Mouse (Mus musculus) lung, embryonic 16.5 days (tissue): Measurements from ENCODE around the gene Csad. TPM values are rescaled to one million over a fixed set of nuclear protein-coding genes. Genes with fewer than 3 reads are reported as not detected.

Experiments
- ATAC-seq: fragments of 200-750 bp; cut with Nextera tagmentation; 2 replicates; pipeline ENCODE4 v1.8.0; 2017; ENCODE audit warnings: low read depth, mild to moderate bottlenecking, moderate library complexity
- H3K27ac ChIP-seq: fragments of 300-500 bp; sonication (generic); 2 replicates; pipeline ENCODE4 v1.5.1; 2014; ENCODE audit warnings: mild to moderate bottlenecking, control low read depth, low read length
- H3K27me3 ChIP-seq: fragments of 300-500 bp; sonication (generic); 2 replicates; pipeline ENCODE4 v1.6.1; 2014; ENCODE audit warnings: low read depth, low read length, mixed read lengths; ENCODE audit not compliant: control insufficient read depth, insufficient read depth
- H3K36me3 ChIP-seq: fragments of 300-500 bp; sonication (generic); 2 replicates; pipeline ENCODE4 v1.6.1; 2014; ENCODE audit warnings: low read length; ENCODE audit not compliant: control insufficient read depth, insufficient read depth
- H3K4me1 ChIP-seq: fragments of 300-500 bp; sonication (generic); replicated peaks from 2 replicates; pipeline ENCODE4 v1.6.1; 2014; ENCODE audit warnings: low read length, mixed read lengths; ENCODE audit not compliant: control insufficient read depth, insufficient read depth
- H3K4me2 ChIP-seq: fragments of 300-500 bp; sonication (generic); 2 replicates; pipeline ENCODE4 v1.6.1; 2014; ENCODE audit warnings: low read depth, low read length, control low read depth
- H3K4me3 ChIP-seq: fragments of 300-500 bp; sonication (generic); 2 replicates; pipeline ENCODE4 v1.5.1; 2014; ENCODE audit warnings: mild to moderate bottlenecking, low read length, control low read depth
- H3K9ac ChIP-seq: fragments of 300-500 bp; sonication (generic); 2 replicates; pipeline ENCODE4 v1.6.1; 2014; ENCODE audit warnings: low read length, control low read depth
- H3K9me3 ChIP-seq: fragments of 300-500 bp; sonication (generic); 2 replicates; pipeline ENCODE4 v1.6.1; 2016; ENCODE audit warnings: low read length; ENCODE audit not compliant: control insufficient read depth
- WGBS: fragments of 180-500 bp; shearing (Covaris S2); extraction: QIAGEN DNeasy Blood & Tissue Kit; methylation state at CpG from one replicate; pipeline ENCODE4 v1.1.7; 2014; 5-methylcytosine and 5-hydroxymethylcytosine counted together
- polyA plus RNA-seq: library from polyadenylated mRNA; unstranded; fragments of >200 nt; fragmentation: Nextera tagmentation; extraction: Ambion mirVana; gene quantifications from 2 replicates; pipeline ENCODE4 v1.2.1, GENCODE M21; 2015

The Csad gene
- polyA plus RNA-seq, 1 experiment from 2014 or later, result 70.6 TPM

DNA sequence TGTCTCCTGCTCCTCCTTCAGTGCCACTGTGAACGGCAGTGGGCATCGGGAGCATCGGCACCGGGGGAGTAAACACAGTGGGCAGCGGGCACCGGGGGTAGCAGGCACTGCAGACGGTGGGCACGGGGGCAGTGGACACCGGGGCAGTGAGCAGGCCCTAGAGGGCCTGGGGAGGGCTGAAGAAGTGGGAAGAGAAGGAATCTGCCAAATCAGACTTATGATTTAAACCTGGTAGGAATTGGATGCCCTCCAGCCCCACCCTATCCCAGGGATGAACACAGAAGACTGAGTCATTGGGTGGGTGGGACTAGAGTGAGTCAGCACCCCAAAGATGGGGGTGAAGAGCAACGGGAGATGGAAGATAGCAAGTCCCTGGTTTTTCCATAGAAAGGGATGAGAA is 59.2 kb downstream of the Csad start:
- H3K4me2 ChIP-seq, result no peak overlapping the region
- ATAC-seq, result no peak
- 86% methylated on average over 10 of the region's 10 CpGs for WGBS
- peaks cover 31% of the 10 kb centered on the region for H3K4me1 ChIP-seq
- H3K4me3 ChIP-seq, result no peak overlapping the region
- H3K9ac ChIP-seq, result no peak overlapping the region
- no peaks in the 10 kb centered on the region for H3K36me3 ChIP-seq
- no peak overlapping the region for H3K27ac ChIP-seq
- peaks cover 14% of the 10 kb centered on the region for H3K27me3 ChIP-seq
- H3K9me3 ChIP-seq, result no peaks in the 10 kb centered on the region

DNA sequence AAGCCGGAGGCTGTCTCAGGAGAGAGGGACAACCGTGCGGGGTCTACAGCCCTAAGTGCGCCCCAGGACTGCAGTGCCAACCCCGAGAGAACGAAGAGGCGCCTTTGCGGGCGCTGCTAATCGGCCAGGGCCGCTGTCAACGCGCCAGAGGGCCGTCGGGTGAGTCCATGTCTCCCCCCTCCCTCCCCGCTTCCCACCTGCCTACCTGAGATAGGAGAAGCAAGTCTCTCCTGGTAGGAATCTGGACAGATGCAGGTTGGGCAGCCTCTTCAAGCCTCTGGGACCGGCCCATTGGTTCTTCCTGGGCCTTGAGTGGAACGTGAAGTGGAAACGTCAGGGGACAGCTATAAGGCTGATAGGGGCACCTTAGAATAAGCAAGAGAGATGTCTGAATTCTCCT is 59.8 kb downstream of the Csad start:
- ATAC-seq, result no peak
- no peaks in the 10 kb centered on the region for H3K36me3 ChIP-seq
- WGBS, result 13% methylated on average over 19 of the region's 19 CpGs
- peaks cover 14% of the 10 kb centered on the region for H3K27me3 ChIP-seq
- no peaks in the 10 kb centered on the region for H3K9me3 ChIP-seq
- peak overlapping the region; percentile 61 for H3K9ac ChIP-seq
- H3K4me2 ChIP-seq, result peak overlapping the region; percentile 55
- peaks cover 28% of the 10 kb centered on the region for H3K4me1 ChIP-seq
- H3K27ac ChIP-seq, result no peak overlapping the region
- H3K4me3 ChIP-seq, result peak overlapping the region; percentile 39

DNA sequence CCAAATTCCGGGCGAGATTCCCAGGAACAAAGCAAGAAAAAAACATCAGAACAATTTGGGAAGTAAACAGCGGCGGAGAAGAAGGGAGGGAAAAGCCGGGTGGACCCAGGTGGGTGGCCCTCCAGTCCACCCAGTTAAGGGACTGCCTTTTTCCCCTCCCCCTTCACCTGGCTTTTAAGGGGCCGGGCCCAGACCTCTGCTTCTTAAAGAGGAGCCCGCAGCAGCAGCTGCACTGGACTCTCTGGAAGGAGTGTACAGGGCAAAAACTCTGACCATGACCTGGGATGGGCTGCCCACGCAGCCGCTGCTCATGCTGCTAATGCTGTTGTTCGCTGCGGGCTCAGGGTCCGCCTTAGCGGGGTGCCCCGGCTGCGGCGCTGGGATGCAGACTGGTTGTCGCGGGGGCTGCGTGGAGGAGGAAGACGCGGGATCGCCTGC is 60.2 kb downstream of the Csad start, which contains the start of gene Igfbp6:
Gene Igfbp6 (plus strand): TSS at position 89 of the 438 bp plus-strand sequence.
- ATAC-seq, result peak; percentile 24; the same call in 1 of the 2 replicates
- WGBS, result 9% methylated on average over 22 of the region's 22 CpGs
- peak within 1 kb of the TSS; percentile 55; the same call in 1 of the 2 replicates for H3K27ac ChIP-seq

DNA sequence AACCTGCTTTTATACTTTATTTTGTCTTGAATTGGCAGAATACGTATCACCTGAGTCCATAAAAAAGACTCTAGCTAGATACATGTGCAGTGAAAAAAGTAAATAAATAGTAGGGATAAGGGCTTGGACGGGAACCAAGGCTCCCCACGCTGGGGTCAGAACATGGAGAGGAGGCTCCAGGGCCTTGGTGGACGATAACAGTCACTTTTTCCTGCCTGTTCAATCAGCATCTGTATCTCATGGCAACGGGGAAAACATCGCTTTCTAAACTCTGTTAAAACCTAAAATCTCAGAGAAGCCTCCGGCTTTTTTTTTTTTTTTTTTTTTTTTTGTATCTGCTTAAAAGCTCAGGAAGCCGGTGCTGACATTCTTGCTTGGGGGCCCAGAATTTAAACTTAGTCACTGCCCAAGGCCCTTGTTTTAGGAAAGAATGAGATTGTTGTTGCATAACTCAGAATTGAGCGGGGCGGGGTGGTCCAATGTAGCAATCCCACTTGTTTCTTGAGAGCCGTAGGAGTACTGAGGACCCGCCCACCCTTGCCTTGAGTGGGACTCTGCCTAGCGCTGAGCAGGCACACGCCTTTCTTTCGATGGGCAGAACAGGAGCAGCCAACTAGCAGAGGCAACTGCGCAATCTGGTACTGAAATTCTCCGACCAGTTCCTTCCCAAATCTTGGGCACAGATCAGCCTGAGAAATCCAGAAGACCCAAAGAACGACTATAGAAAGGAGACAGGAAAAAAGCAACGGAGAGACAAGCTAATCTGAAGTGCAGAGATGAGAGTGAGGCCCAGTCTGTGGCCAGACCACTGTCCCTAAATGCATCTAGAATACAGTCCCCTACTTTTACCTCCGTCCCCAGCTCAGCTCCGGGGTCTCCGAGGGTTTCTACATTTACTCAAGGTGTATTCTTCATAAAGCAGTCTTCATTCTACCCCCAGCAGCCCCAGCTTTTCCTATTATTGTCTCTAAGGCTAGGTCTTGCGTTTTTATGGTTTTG is 61.3 kb downstream of the Csad start:
- peaks cover 14% of the 10 kb centered on the region for H3K27me3 ChIP-seq
- WGBS, result 30% methylated on average over 23 of the region's 23 CpGs
- H3K4me3 ChIP-seq, result no peak overlapping the region
- ATAC-seq, result peak; percentile 93
- peak overlapping the region; percentile 64 for H3K27ac ChIP-seq
- no peaks in the 10 kb centered on the region for H3K9me3 ChIP-seq
- no peak overlapping the region for H3K9ac ChIP-seq
- H3K36me3 ChIP-seq, result no peaks in the 10 kb centered on the region
- peak overlapping the region; percentile 17; the same call in 1 of the 2 replicates for H3K4me2 ChIP-seq
- H3K4me1 ChIP-seq, result peaks cover 28% of the 10 kb centered on the region

More for the DNA sequence above, 60.2 kb downstream of the Csad start, which contains the start of gene Igfbp6:
- Histone ChIP-seq H3K9ac (peak within 1 kb of the TSS; percentile 61), H3K27me3 (peaks cover 14% of the 10 kb centered on the region), H3K36me3 (no peaks in the 10 kb centered on the region), H3K9me3 (no peaks in the 10 kb centered on the region), H3K4me1 (peaks cover 28% of the 10 kb centered on the region), H3K4me3 (peak within 1 kb of the TSS; percentile 39), H3K4me2 (peak within 1 kb of the TSS; percentile 55)

DNA sequence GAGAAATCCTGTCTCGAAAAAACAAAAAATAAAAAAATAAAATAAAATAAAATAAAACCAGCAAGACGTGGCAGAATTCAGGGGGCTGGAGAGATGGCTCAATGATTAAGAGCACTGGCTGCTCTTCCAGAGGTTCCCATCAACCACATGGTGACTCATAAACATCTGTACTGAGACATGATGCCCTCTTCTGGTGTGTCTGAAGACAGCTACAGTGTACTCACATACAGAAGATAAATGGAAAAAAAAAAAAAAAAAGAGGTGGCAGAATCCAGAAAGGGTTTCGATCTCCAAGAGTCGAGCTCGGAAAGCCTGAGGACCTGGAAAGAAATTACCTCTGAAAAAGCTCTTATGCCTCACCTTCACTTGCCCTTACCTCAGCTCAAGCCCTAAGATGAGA is 63.4 kb downstream of the Csad start:
- no peak overlapping the region for H3K4me3 ChIP-seq
- peaks cover 14% of the 10 kb centered on the region for H3K27me3 ChIP-seq
- ATAC-seq, result no peak
- no peak overlapping the region for H3K9ac ChIP-seq
- H3K4me2 ChIP-seq, result no peak overlapping the region
- H3K4me1 ChIP-seq, result peaks cover 32% of the 10 kb centered on the region
- H3K27ac ChIP-seq, result no peak overlapping the region
- no peaks in the 10 kb centered on the region for H3K9me3 ChIP-seq
- 81% methylated on average over 5 of the region's 5 CpGs for WGBS
- no peaks in the 10 kb centered on the region for H3K36me3 ChIP-seq

DNA sequence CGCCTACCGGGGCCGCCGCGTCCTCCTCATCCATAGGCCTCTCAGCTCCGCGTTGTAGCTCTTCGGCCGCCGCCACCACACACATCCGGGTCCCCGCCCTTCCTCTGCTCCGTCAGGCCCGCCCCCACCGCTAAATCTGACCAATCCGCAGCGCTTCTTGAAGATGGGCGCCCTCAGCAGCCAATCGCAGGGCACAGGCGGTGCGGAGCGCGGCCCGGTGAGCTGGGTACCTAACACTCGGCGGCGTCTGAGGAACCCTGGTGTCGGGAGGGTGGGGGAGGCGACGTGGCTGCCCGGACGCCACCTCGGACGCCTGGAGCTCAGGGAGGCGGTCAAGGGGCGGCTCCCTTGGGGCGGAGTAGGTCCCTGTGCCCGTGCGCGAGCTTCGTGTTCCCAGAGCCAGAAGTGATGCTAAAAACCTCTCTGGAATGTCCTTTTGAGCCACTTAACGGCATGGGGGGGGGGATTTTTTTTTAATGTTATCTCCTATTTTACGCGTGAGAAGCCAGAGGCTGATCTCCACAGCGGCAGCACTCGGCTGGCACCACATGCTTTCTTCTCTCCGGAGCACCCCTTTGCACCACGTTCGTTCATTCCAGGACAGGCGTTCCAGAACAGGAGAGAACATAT is 68.3 kb downstream of the Csad start, which contains the start of gene Spryd3:
Gene Spryd3 (minus strand): TSS at position 106 of the 630 bp plus-strand sequence.
- no peaks in the 10 kb centered on the region for H3K27me3 ChIP-seq
- peaks cover 12% of the 10 kb centered on the region for H3K4me1 ChIP-seq
- peaks cover 8% of the 10 kb centered on the region for H3K36me3 ChIP-seq
- peak within 1 kb of the TSS; percentile 84 for H3K27ac ChIP-seq
- H3K9ac ChIP-seq, result peak within 1 kb of the TSS; percentile 92
- 2% methylated on average over 49 of the region's 50 CpGs for WGBS
- peak within 1 kb of the TSS; percentile 88 for H3K4me2 ChIP-seq
- peak; percentile 100 for ATAC-seq
- H3K9me3 ChIP-seq, result no peaks in the 10 kb centered on the region
- peak within 1 kb of the TSS; percentile 86 for H3K4me3 ChIP-seq

DNA sequence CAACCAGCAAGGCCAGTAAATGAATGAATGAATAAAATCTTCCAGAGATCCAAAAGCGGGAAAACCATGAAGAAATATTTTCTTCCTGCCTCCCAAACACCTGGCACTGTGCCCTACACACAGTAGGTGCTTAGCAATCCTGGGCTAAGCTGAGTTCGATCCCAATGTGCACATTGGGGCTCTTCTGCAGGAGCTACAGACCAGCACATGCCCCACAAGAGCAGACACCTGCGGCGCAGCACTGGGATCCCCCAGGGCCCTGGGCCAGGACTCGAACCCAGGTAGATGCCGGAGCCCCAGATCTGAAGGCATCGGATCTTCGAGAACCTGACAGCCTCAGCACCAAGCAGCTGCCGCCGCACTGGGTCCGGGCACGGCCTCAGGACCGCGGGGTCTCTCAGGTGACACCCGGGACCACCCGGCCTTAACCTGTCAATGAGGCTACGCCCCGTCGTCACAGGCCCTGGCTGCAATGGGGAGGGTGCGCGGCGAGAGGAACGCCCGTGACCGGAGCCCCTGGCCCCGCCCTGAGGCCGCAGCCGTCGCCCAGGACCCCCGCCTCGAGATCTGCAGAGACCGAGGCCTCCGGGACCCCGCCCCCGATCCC is 68.9 kb downstream of the Csad start:
- Histone ChIP-seq H3K4me1 (peaks cover 12% of the 10 kb centered on the region), H3K9me3 (no peaks in the 10 kb centered on the region), H3K36me3 (peaks cover 14% of the 10 kb centered on the region), H3K9ac (peak overlapping the region; percentile 92), H3K4me2 (peak overlapping the region; percentile 81), H3K27ac (peak overlapping the region; percentile 84), H3K4me3 (peak overlapping the region; percentile 86), H3K27me3 (no peaks in the 10 kb centered on the region)
- WGBS, result under 1% methylated on average over 35 of the region's 35 CpGs
- ATAC-seq, result peak; percentile 64; the same call in 1 of the 2 replicates

DNA sequence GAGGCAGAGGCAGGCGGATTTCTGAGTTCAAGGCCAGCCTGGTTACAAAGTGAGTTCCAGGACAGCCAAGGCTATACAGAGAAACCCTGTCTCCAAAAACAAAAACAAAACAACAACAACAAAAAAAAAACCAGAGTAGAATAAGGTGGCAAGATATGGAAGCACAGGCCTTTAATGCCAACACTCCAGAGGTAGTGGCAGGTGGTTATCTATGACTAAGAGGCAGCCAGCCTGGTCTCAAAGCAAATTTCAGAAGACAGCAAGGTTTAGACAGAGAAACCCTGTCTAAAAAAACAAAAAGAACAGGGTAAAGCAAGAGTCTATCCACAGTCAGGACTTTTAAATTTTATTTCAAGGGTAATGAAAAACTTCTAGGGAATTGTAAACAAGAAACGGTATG is 69.8 kb downstream of the Csad start:
- Histone ChIP-seq H3K27ac (no peak overlapping the region), H3K9me3 (no peaks in the 10 kb centered on the region), H3K36me3 (peaks cover 23% of the 10 kb centered on the region), H3K9ac (no peak overlapping the region; the same call in 1 of the 2 replicates), H3K4me3 (no peak overlapping the region; the same call in 1 of the 2 replicates), H3K4me2 (peak overlapping the region; percentile 81; the same call in 1 of the 2 replicates), H3K4me1 (peaks cover 12% of the 10 kb centered on the region), H3K27me3 (no peaks in the 10 kb centered on the region)
- WGBS, result 62% methylated on average over 2 of the region's 2 CpGs
- ATAC-seq, result no peak
